Mouse (Mus musculus) cerebellum, postnatal 25 days (tissue): Measurements from ENCODE around the gene Ccr1l1.
"Not testable (repeated sequence)": the region's sequence is repeated elsewhere in the genome, so short reads cannot be mapped to it uniquely, and the experiment has no call there.

Experiments
- DNase-seq, 2 experiments: peaks; one replicate each; pipeline ENCODE4 v3.0.0; 2021; ENCODE audit warnings: mixed read lengths in 2 of 2

The Ccr1l1 gene

DNA sequence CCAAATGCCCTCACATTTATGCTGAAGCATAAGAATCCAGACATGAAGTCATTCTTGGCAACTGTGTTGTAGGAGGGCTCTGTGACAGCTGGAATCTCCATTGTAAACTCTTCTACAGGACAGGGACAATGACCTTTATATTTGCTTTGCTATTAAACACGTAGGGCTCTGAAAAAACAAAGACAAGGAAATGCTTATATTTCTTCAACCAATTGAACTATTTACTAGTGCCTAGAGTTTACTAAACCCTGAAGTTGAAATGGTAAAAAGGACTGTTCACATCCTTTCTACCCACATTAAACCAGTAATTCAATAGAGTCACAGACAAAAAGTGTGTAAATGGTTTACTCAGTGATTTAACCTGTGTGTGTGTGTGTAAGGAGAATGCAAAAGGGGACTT is at the start of gene Ccr1l1:
TSS of gene Ccr1l1 (minus strand) at position 101 of the 400 bp plus-strand sequence.
- no peak for DNase-seq

DNA sequence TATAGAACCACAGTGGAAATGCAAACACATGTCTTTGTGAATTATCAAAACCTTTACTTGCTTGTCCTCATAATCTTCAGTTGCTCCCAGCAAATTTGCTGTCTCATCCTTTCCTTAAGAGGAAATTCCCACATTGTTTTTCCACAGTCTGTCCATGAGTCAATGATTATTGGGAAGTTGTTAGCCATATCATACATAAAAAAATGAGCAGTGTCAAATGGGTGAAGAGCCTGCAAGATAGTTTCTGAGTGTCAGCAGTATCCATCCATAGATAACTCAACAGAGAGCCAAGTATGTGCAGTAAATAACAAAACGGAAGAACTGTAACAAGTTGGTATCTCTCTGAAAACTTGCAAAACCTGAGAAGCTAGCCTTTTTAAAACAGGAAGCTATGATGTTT is 43.5 kb upstream of the Ccr1l1 start, which contains the start of gene Ccr3:
TSS of gene Ccr3 (plus strand) at position 301 of the 400 bp plus-strand sequence.
- DNase-seq = no peak

DNA sequence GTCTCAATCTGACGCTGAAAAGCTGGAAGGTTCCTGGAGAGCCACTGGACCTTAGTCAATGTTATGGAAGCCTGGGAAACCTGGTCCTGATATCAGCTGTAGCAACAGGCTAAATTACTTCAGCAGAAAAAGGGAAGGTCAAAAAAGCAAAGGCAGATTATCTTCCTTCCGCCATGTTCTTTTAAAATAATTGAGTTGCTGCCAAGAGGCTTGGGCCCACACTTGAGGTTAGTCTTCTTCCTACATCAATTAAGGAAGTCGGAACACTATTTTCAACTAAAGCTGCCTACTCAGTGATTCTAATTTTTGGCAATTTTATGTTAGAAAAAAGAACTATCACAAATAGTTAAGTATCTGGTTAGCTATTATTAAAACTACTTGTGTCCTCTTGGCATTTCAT is 41.7 kb upstream of the Ccr1l1 start:
- DNase-seq = no peak

DNA sequence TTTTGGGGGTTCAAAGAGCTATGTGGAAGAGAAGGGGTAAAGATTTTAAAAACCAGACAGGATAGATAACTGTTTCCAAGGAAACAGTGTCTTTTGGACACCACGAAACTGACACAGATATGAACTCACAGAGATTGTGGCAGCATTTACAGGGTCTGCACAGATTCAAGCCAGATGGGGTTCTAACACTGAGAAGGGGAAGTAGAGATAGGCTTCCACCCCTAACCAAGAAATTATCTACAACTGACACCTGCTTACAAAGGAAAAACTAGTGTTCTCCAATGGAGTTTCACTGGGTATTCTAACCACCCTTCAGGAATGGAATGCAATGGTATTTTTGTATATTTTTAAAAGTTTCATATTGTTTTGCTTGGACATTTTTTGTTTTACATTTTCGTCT is 37.8 kb upstream of the Ccr1l1 start:
- no peak for DNase-seq

DNA sequence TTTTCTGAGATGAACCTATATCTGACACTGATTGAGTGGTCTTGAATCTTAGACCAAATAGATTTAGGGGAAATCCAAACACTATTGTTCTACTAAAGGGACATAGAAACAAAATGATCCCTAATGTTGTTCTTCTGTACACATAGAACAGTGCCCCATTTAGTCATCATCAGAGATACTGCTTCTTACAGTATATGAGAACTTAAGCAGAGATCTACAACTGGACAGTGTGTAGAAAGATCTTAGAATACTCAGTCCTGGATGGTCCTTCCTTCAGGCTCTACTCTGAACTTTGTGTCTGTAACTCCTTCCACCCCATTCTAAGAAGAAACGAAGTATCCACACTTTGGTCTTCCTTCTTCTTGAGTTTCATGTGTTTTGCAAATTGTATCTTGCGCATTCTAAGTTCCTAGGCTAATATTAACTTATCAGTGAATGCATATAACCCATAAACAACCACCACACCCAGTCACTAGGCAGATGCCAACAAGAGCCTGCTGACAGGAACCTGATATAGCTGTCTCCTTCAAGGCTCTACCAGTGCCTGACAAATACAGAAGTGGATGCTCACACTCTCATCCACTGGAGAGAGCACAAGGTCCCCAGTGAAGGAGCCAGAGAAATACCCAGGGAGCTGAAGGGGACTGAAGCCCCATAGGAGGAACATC is 36.9 kb upstream of the Ccr1l1 start:
- no peak for DNase-seq

DNA sequence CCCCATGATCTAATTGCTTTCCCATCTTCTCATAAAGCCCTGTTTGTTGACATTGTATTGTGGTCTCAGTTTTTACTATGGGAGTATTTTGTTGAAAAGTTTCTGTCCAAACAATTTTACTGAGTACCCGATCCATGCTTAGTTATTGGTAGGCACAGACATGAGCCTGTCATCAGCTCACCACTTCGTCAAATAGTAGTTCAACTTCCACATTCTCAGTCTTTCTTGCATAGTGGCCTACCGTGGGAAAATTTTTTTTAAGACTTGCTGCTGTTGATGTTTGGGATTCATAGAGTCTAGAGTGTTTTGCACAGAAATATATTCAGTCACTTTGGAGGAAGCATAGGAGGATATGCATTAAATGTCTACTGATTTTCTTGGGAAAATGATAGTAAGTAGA is 35.1 kb upstream of the Ccr1l1 start:
- DNase-seq = no peak

DNA sequence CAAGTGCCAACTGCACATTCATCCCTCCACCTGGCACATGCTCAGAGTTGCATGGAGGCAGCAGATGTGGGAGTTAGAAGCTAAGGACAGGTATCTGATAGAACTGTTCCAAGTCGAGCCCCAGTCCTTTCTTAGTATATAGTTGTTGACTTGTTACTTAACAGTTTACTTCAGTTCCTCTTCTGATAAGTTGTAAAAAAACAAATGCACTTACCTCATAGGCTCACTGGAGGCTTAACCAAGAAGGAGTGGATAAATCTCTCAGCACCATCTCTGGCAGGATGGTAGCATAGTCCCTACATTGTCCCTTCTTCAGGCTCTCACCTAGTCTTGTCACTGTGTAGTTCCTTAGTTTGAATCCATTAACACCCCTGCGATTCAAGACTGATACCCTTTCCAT is 34.5 kb upstream of the Ccr1l1 start:
- DNase-seq = no peak

DNA sequence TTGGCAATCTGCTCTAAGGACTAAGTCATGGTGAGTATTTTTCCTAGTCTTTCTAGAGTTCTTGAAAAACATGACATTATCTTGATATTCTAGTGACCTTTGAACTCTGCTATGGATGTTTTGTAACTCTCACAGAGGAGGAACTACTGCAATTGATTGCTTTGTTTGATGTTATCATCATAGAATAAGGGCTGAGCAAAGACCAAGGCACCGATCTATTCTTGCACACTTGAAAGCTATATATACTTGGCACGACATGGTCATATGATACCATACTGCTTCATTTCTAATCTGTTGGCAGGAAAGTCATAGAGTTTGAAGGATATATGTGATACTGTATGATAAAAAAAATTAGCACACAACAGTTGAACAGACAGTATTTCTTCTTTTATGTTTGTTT is 21.6 kb upstream of the Ccr1l1 start:
- DNase-seq = no peak

DNA sequence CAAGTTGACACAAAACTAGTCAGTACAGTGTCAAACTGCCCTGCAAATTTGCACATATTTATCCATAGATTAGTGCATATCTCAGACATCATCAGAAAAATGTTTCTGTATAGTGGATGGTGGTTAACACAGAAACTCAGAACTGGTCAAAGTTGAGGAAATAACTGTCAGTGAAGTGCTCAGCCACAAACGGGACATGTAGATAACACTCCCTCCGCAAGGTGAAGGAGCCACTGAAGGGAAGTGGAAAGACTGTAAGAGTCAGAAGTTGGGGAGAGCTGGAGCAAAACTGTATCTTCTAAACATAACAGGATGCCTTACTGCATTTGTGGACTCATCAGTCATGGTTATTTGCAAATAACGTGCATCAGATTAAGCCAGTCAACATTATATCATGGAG is 19.5 kb upstream of the Ccr1l1 start:
- DNase-seq = no peak

DNA sequence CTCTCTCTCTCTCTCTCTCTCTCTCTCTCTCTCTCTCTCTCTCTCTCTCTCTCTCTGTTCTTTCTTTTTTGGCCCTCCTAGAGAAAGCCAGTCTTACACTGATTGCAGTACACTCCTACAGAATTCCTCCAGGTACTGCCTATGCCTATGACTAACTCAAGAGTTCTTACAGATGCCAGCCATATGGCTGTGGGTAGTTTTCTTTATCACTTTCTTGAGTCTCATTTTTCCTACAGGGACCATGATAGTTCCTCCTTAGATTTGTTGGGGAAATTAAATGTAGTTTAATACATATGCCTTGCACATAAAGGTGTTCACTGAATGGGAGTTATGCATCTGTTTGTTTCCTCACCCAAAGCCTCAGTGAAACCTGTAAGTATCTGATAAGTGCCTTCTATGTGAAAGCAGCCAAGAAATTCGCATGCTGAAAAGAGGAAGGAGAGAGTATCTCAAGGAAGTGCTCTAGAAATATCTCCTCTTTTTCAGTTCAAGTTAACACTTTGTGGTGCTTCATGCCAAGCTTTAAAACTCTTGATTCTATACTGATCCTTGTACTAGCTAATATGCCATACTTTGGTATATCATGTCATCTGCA is 13.2 kb upstream of the Ccr1l1 start:
- DNase-seq = no peak

DNA sequence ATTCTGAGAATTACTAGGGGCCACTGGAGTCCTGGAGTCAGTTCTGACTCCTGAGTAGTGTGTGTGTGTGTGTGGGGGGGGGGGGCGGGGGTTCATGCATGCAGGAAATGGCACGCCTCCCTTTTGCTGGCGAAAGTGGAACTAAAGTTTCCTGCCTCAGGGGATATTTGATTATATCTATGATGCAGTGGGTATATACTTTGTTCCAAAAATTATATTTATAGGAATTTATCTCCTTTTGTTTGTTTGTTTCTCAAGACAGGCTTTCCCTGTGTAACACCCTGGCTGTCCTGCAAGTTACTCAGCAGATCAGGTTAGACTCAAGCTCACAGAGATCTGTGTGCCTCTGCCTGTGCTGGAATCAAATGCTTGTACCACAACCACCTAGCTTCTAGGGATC is 11.5 kb upstream of the Ccr1l1 start:
- no peak for DNase-seq

DNA sequence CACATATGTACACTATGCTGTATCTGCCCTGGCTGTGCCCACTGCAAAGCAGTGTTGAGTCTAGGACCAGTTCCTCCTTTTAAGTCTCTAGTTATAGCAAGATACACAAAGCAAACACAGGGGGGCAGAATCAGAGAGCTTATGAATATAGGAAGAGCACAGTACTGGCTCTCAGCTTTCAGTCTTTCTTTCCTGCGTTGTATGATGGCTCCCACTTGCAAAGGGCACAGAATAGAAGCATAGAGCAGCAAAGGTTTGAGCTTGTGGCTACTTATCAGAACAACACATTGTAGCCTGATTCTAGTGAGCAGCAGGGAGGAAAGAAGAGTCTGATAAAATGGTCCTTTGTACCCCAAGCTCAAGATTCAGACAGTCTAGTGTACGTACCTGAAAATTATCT is 8.0 kb upstream of the Ccr1l1 start:
- no peak for DNase-seq

DNA sequence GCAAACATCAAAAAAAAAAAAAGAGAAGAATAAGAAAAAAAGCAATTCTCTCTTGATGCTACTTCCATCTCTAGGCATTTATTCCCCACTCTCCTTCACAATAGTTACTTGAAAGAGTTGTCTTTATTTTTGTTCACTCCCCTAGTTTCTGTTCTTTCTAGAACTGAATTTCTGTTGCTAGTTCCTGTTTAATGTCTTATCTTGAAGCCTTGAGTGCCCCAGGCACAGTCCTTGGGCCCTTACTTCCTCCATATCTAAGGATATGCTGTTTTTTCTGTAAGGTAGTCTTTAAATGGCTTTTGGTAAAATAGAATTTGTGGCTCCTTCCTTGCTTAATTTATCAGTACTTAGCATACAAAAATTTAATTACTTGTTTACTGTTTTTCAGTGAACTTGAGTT is 6.7 kb upstream of the Ccr1l1 start:
- DNase-seq = no peak

DNA sequence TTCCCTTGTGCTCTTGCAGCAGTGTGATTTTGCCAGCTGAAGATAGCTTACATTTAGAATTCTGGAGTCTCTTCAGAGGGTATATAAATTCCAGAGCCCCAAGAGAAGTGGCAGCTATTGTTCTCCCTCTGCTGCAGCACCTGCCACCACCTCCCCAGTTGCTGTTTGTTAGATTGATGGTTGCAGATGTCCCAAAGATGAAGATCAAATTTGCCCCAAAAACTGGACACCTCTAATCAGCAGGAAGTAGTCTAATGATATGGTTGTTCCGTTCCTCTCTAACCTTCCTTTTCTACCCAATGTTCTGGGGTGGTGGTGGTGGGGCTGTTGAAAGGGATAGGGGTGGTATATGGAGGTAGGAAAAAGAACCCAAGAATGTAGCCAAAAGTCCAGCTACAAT is 4.5 kb upstream of the Ccr1l1 start:
- DNase-seq = no peak

DNA sequence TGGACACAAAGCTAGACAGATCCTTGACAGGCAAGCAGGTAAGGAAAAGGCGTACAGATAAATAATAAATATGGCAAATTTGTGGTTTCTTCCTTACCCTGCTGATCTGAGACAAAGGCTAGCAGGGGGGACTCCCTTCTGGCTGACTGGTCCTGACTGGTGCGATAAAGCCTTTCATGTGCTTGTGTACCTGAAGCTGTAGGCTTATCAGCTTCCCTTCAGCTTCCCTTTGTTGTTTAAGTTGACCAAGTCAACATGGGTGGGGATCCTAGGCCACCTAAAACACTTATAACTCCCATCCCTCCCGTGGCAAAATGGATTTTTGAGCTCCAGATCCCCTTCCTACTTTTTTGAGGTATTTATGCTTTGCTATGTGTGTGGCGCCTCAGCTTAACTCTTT is 3.7 kb upstream of the Ccr1l1 start:
- no peak for DNase-seq

DNA sequence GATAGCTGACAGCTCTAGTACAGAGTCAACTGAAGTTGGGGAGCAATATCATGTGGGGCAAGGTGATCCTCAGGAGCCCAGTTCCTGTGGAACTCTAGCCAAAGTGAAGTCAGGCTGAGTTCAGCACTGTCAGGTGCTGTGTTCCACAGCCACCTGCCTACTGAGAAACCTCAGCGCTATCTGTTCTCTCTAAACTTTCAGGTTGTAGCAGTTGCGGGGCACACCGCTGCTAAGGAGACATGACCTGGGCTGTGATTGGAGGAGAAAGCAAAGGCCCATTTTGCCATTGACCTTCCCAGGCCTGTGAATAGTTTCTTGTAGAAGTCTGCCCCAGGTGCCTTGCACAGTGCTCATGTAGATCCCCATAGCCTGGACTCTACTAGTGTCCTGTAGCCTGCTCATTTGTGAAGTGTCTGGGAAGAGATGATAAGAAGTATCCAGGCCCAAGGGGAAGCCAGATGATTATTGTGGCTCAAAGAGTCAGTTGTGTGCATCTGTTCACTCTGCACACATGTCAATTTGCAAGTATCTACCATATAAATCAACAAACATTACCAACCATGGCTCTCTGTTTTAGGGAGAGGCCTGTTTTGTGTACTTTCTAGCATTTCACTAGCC is 2.8 kb upstream of the Ccr1l1 start:
- DNase-seq = not testable (repeated sequence)

DNA sequence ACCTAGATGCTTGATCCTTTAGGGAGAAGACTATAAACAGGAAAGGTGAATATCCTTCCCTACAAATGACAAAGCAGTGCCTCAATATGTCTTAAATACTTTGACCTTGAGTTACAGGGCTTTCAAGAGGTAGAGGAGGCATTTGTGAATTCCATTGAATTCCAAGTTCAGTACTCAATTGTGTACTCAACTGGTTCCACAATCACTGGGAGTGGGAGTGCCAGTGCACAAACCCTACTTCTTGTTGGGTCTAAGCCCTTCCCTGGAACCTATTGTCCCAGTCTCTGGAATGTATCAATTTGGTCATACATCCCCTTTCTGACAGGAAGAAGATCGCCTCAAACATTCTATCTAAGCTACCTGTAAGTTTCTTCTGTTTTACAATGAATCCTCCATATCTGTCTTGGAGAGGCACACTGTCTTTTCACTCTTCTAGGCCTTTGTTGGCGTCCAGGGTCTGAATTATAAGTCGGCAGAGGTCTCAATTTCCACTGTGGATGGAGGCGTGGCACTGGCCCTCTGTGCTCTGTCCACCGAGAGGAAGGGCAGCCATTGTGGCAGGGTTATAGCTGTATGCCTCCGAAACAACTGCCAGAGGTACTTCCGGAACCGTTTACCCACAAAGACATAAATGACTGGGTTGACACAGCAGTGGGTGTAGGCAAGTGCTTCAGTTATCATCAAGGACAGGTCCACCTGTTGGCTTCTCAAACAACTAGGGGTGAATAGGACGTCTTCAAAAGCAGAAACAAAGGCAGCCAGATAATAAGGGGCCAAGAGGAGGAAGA is 1.1 kb downstream of the Ccr1l1 start:
- DNase-seq = no peak

DNA sequence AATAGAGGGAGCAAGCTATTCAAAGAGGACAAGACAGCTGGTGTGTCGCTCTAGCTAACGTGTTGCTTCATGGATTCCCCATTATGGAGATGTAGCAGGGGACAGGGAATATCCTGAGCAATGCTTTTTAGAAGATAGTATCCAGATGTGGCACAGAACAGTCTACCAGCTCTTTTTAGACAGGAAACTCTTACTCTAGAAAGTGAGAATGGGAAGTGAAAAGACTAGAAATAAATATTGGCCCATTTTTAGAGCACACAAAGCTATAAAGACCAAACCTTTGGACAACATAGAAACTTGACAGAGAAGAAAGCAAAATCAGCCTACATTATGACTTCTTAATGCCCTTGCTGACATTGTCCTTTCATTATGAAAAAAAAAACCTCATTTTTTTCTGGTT is 2.6 kb downstream of the Ccr1l1 start:
- DNase-seq = no peak

DNA sequence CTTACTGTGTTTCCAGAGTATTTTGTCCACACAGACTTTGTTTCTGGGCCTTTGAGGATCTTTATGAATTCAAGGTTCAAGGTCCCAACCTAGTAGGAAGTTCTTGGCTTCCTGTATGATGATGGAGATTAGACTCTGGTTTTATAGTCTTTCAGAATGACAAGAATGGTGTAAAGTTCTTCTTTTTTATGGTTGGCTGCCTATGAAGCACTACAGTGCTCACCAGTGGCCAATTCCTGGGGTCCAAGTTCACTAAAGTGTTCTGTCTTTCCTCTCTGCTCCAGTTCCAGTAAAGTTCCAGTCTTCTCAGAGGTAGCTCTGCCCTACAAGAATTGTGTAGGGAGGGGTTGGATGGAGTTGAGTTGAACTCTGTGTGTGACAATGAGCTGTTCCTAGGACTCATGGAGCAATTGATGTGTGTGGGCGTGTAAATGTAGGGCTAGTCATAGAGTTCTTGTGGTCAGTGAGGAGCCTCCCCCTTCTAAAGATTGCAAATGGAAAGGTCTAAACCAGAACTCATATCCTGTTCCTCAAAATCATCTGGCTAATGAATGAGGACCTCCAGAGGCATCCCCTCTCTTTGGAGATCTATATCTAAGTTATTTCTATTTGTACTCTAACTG is 9.8 kb downstream of the Ccr1l1 start, which contains the start of gene Ccr1:
TSS of gene Ccr1 (minus strand) at position 403 of the 623 bp plus-strand sequence.
- DNase-seq = no peak

DNA sequence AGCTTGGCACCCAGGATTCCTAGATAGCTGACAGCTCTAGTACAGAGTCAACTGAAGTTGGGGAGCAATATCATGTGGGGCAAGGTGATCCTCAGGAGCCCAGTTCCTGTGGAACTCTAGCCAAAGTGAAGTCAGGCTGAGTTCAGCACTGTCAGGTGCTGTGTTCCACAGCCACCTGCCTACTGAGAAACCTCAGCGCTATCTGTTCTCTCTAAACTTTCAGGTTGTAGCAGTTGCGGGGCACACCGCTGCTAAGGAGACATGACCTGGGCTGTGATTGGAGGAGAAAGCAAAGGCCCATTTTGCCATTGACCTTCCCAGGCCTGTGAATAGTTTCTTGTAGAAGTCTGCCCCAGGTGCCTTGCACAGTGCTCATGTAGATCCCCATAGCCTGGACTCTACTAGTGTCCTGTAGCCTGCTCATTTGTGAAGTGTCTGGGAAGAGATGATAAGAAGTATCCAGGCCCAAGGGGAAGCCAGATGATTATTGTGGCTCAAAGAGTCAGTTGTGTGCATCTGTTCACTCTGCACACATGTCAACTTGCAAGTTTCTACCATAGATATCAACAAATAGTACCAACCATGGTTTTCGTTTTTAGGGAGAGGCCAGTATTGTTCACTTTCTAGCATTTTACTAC is 11.2 kb downstream of the Ccr1l1 start:
- not testable (repeated sequence) for DNase-seq

DNA sequence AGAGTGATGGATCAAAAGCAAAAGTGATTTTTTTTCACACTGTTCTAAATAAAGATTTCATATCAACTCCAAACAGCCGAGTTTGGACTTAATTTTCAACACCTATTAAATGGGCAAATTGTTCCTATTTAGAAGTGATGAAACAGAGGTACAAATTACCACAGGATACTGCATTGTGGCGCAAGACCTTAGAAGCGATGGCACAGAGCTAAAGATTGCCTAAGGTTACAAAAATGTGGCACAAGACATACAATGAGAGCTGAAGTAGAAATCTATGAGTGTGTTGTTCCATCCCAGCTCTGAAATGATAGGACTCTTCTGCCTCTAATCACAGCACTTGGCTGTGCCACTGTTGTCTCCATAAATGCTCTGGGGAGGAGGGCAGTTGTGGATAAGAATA is 13.4 kb downstream of the Ccr1l1 start:
- DNase-seq = no peak

DNA sequence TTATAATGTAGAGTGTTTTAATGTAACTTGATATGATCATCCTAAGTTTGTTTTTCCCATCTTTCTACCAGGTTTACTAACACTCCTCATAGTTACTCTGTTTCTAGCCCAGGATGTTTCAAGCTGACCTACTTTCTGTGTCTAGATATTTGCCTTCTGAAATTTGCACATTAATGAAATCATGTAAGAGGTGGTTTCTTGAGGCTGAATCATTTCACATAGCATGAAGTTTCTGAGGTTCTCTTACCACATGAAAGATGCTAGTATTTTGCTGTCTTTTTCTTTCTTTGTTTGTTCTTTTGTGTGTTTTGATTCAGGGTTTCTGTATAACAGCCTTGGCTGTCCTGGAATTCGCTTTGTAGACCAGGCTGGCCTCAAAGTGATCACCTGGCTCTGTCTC is 18.0 kb downstream of the Ccr1l1 start:
- no peak for DNase-seq
